Mouse (Mus musculus): Measurements from ENCODE around the gene Slc35e1.

GRCm38 (mm10) chr8:72474826-72475546, 17.4 kb downstream of the Slc35e1 start, which contains the start of gene Cherp:
- TF ChIP-seq POLR2A (IDR thresholded peaks at IDR 0.05; ENCODE audit: insufficient read depth, low read depth, low read length) (peak; percentile 94), CTCF (IDR thresholded peaks at IDR 0.05; ENCODE audit: insufficient read depth, low read depth, low read length) (no peak)
